Mouse (Mus musculus): Measurements from ENCODE around the gene Tmem201.

- no peak for TF ChIP-seq CTCF (IDR thresholded peaks at IDR 0.05; ENCODE audit: borderline replicate concordance, extremely low read depth, insufficient read depth, insufficient read length)
- no peak for TF ChIP-seq POLR2A (IDR thresholded peaks at IDR 0.05; ENCODE audit: borderline replicate concordance, extremely low read depth, insufficient read depth, insufficient read length, poor library complexity, severe bottlenecking)
Measured at GRCm38 (mm10) chr4:149665692-149666090, 72.2 kb downstream of the Tmem201 start.
